Mouse (Mus musculus): ENCODE measurements around the gene St3gal2. TPM values are rescaled to one million over a fixed set of nuclear protein-coding genes. Genes with fewer than 3 reads are reported as not detected.
"Not testable (repeated sequence)": the region's sequence is repeated elsewhere in the genome, so short reads cannot be mapped to it uniquely, and the experiment has no call there.

Gene St3gal2
- total RNA-seq, 2 experiments from 2014 or later, result 16.0 to 18.1 TPM

- DNase-seq (ENCODE audit: low spot score in 2 of 2), result peak; percentile 41 to 50
These were observed 21.8 kb downstream of the St3gal2 start for GRCm38 (mm10) chr8:110941453-110941948.

GRCm38 (mm10) chr8:110944276-110944876 lies 24.7 kb downstream of the St3gal2 start:
- no peak for DNase-seq (ENCODE audit: low spot score in 2 of 2)

GRCm38 (mm10) chr8:110945716-110946115 lies 26.0 kb downstream of the St3gal2 start:
- no peak for DNase-seq (ENCODE audit: low spot score in 2 of 2)

- no peak for DNase-seq (ENCODE audit: low spot score in 2 of 2)
These were observed 30.4 kb downstream of the St3gal2 start for GRCm38 (mm10) chr8:110950065-110950484.

- no peak for DNase-seq (ENCODE audit: low spot score in 2 of 2)
These were observed 35.1 kb downstream of the St3gal2 start for GRCm38 (mm10) chr8:110954776-110955175.

- no peak for DNase-seq (ENCODE audit: low spot score in 2 of 2)
These were observed 37.1 kb downstream of the St3gal2 start for GRCm38 (mm10) chr8:110956619-110957450.

- no peak for DNase-seq (ENCODE audit: low spot score in 2 of 2)
These were observed 37.7 kb downstream of the St3gal2 start for GRCm38 (mm10) chr8:110957471-110957870.

- no peak for DNase-seq (ENCODE audit: low spot score in 2 of 2)
These were observed 38.4 kb downstream of the St3gal2 start for GRCm38 (mm10) chr8:110958135-110958534.

- not testable (repeated sequence) for DNase-seq (ENCODE audit: low spot score in 2 of 2)
These were observed 38.8 kb downstream of the St3gal2 start for GRCm38 (mm10) chr8:110958553-110958952.

- DNase-seq (ENCODE audit: low spot score in 2 of 2), result no peak
These were observed 39.5 kb downstream of the St3gal2 start for GRCm38 (mm10) chr8:110959071-110959780.

- DNase-seq (ENCODE audit: low spot score in 2 of 2), result no peak
These were observed 40.2 kb downstream of the St3gal2 start for GRCm38 (mm10) chr8:110959906-110960305.

- no peak for DNase-seq (ENCODE audit: low spot score in 2 of 2)
These were observed 43.3 kb downstream of the St3gal2 start for GRCm38 (mm10) chr8:110963051-110963450.

GRCm38 (mm10) chr8:110964666-110965065 lies 44.9 kb downstream of the St3gal2 start:
- DNase-seq (ENCODE audit: low spot score in 2 of 2), result no peak

GRCm38 (mm10) chr8:110965594-110965993 lies 45.9 kb downstream of the St3gal2 start:
- DNase-seq (ENCODE audit: low spot score in 2 of 2), result peak; percentile 70 to 84

GRCm38 (mm10) chr8:110966586-110966985 lies 46.9 kb downstream of the St3gal2 start:
- no peak for DNase-seq (ENCODE audit: low spot score in 2 of 2)

GRCm38 (mm10) chr8:110967326-110967725 lies 47.6 kb downstream of the St3gal2 start:
- no peak for DNase-seq (ENCODE audit: low spot score in 2 of 2)

- peak; percentile 77 to 84 for DNase-seq (ENCODE audit: low spot score in 2 of 2)
These were observed 50.4 kb downstream of the St3gal2 start for GRCm38 (mm10) chr8:110969910-110970770.

GRCm38 (mm10) chr8:110976532-110976931 lies 56.8 kb downstream of the St3gal2 start:
- not testable (repeated sequence) for DNase-seq (ENCODE audit: low spot score in 2 of 2)

GRCm38 (mm10) chr8:110977987-110978386 lies 58.3 kb downstream of the St3gal2 start:
- DNase-seq (ENCODE audit: low spot score in 2 of 2), result not testable (repeated sequence)

GRCm38 (mm10) chr8:110981304-110981703 lies 61.6 kb downstream of the St3gal2 start:
- no peak for DNase-seq (ENCODE audit: low spot score in 2 of 2)
